Mouse (Mus musculus): ENCODE measurements around the gene Nr2e1.

The Nr2e1 gene

GRCm38 (mm10) chr10:42583157-42583872 lies at the start of gene Nr2e1, which contains the start of gene Ostm1:
Gene Nr2e1 (minus strand): TSS chr10:42583632.
Gene Ostm1 (plus strand): TSS chr10:42583822.
- no peak for DNase-seq

- DNase-seq, result peak in 1 of 2 experiments; percentile 13
These were observed 49.3 kb upstream of the Nr2e1 start for GRCm38 (mm10) chr10:42632453-42633360.

- peak in 1 of 2 experiments; percentile 10 for DNase-seq
These were observed 48.5 kb upstream of the Nr2e1 start for GRCm38 (mm10) chr10:42631754-42632452.

- DNase-seq, result no peak
These were observed 47.3 kb upstream of the Nr2e1 start for GRCm38 (mm10) chr10:42630596-42631355.

- DNase-seq, result no peak
These were observed 42.5 kb upstream of the Nr2e1 start for GRCm38 (mm10) chr10:42625907-42626306.

GRCm38 (mm10) chr10:42618291-42618690 lies 34.9 kb upstream of the Nr2e1 start:
- DNase-seq, result no peak

GRCm38 (mm10) chr10:42614766-42615165 lies 31.3 kb upstream of the Nr2e1 start:
- DNase-seq, result no peak

- DNase-seq, result no peak
These were observed 30.4 kb upstream of the Nr2e1 start for GRCm38 (mm10) chr10:42613639-42614381.

DNA sequence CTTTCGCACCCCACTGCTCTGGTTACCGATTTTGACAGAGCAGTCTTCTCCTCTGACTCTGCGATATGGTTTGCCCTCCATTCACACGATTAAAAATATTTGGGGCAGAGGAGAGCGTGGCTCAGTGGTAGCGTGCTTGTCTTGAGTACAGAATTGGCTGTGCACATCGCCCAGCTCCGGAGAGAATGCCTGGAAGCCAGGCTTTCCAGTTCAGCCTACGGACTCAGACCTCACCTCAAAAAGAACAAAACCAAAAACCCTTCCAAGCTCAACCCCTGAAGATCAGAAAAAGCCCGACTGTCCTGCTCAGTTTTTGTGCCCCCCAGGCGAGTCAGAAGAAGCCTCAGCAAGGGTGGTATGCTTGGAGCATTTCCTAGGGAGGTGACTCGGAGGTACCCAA lies 29.6 kb upstream of the Nr2e1 start:
- no peak for DNase-seq

GRCm38 (mm10) chr10:42606757-42607156 lies 23.3 kb upstream of the Nr2e1 start:
- DNase-seq, result no peak

DNA sequence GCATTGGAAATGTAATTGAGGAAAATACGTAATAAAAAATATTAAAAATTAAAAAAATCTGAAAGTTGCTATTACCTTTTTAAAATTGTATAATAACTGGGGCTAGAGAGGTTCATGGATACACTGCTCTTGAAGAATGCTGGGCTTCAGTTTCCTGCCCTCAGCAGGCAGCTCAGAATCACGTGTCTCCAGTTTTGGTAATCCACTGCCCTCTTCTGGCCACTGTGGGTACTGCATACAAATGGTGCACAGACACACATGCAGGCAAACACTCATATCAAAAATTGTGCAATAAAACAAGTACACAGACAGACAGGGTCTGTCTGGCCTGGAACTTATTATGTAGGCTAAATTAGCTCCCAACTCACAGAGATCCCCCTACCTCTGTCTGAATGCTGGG lies 21.4 kb upstream of the Nr2e1 start:
- DNase-seq, result peak in 1 of 2 experiments; percentile 28

DNA sequence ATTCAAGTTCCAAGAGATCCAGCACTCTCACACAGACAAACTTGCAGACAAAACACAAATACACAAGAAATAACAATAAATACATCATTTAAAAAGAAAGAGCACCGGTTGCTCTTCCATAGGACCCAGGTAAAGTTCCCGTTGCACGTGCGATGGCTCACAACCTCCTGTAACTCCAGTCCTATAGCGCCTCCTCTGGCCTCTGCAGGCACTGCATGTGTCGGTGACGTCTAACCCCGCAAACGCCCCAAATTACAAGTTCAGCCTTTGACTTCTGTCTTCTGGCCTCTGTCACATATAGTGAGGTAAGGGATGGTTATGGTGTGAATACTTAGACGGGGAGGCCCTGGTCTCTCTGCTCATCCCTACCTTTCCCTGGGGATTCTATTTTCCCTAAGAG lies 18.1 kb upstream of the Nr2e1 start:
- peak in 1 of 2 experiments; percentile 27 for DNase-seq

- no peak for DNase-seq
These were observed 15.2 kb upstream of the Nr2e1 start for GRCm38 (mm10) chr10:42598615-42599014.

- DNase-seq, result no peak
These were observed 9.8 kb upstream of the Nr2e1 start for GRCm38 (mm10) chr10:42593201-42593600.

DNA sequence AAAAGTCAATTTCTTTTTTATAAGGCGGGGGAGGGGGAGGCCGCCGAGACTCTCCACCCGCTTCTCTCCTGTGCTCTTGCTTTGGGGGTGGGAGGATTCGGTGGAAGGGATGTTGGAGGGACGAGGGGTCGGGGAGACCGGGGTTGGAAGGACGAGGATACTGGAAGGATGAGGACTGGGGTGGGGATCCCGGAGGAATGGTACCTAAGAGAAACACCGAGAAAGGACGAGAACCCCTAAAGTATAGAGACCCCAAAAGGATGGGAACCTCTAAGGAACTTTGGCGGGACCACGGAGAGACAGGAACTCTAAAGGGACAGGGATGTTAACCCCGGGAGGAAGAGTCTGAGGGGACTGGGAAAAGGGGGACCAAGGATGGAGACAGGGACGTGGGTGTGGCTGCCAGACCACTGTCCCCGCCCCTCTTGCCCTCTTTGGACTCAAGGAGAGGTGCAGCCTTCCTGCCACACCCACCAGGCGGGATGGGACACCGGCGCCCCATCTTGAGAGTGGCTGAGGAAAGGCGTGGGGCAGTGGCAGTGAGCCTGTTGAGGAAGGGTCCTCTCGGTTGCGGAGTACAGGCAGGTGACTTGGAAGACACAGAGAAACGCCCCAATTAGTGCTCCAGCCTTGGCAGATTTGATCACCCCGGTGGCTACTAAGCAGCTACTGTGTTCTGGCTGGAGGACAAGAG lies 8.7 kb upstream of the Nr2e1 start:
- DNase-seq, result peak in 1 of 2 experiments; percentile 7

GRCm38 (mm10) chr10:42591185-42591992 lies 8.0 kb upstream of the Nr2e1 start:
- DNase-seq, result no peak

DNA sequence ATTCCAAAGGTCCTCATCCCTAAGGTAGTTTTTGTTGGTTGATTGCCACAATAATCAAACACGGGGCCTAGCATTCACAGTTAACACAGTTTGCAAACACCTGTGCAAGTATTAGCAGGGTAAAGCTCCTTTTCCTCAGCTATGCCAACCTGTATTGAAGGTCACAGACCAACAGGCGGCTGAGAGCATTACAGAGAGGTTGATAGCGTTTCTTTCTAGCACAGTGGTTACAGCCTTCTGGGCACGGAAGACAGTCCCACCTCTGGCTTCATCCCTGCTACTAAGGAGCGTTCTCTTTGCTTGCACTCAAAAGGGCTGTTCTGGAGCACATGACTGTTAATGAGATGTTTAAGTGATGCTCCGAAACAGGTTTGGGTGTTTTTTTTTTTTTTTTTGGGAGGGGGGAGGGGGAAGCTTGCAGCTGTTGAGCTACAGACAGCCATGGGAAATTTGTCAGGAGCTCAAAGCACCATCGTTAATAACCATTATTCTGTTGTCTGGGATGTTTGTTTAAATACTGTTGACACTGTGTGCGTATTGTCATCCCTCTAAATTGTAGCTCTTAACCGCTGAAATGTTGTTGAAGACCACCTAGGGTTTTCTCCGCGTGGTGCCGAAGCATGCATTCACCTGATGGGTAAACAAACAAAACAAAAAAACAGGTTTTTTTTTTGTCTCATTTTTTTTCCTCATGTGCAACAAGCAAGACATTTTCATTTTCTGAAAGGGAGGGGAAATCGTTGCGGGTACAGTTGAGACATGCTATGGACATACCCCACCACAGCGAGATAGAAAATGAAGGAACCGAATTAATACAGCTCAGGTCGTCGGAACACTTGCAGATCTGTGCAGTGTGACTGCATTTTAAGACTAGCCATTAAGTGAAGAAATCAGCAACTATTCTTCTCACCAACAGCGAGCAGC lies 7.1 kb upstream of the Nr2e1 start:
- DNase-seq, result no peak

GRCm38 (mm10) chr10:42589505-42589904 lies 6.1 kb upstream of the Nr2e1 start:
- no peak for DNase-seq
